Mouse (Mus musculus): ENCODE results near the gene Olfr514.

DNA sequence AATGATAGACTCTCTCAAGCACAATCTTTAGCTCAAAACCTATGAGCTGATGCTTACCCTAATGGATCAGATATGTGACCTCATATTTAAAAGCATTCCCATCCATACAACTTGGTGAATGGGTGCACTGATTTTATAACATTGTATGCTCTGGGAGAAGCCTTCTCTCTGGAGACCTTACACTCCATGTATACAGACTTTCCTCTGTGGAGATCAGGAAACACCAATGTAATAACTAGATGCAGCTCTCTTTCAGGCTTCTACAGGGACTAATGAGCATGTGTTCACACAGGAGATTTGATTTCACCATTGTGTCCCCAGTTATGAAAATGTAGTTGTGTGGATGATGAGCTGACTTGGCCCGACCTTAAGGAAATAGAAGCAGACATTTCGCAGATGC is 24.6 kb upstream of the Olfr514 start, which contains the start of gene Olfr516:
- no peak for TF ChIP-seq POLR2A (IDR thresholded peaks at IDR 0.05; ENCODE audit: low read depth, low read length)
- no peak for TF ChIP-seq CTCF (IDR thresholded peaks at IDR 0.05; ENCODE audit: borderline replicate concordance, insufficient read depth, low read length)
